ENCODE assay signal across 7 mouse cellular contexts in genomic region chr2:30055310-30055709, GRCm38 (mm10). TPM values are rescaled to one million over a fixed set of nuclear protein-coding genes. Genes with fewer than 3 reads are reported as not detected.
DNase-seq lines count a peak whose midpoint lies in the region; ATAC-seq and TF ChIP-seq lines count a peak whose summit lies in the region.
"Not testable (repeated sequence)": the region's sequence is repeated elsewhere in the genome, so short reads cannot be mapped to it uniquely, and the experiment has no call there.

No protein-coding gene starts in this region.

- H3K4me2 ChIP-seq in hindbrain, postnatal 0 days (ENCODE audit: low read depth, low read length); kidney, postnatal 0 days (ENCODE audit: low read length); lung, embryonic 14.5 days; midbrain, postnatal 0 days (ENCODE audit: low read depth, low read length, poor library complexity, severe bottlenecking): not testable (repeated sequence)

- not testable (repeated sequence) for H3K36me3 ChIP-seq in MEL (ENCODE audit: control insufficient read depth in 1 of 2, insufficient read depth in 2 of 2, low read length in 2 of 2); hindbrain, postnatal 0 days (ENCODE audit: insufficient read depth, low read length); kidney, postnatal 0 days (ENCODE audit: insufficient read depth, low read length); lung, embryonic 14.5 days (ENCODE audit: insufficient read depth); midbrain, postnatal 0 days (ENCODE audit: insufficient read depth, low read length)

- intact Hi-C loops in gastrocnemius, adult 2 months (cut with DNase I); left cerebral cortex, adult 2 months (cut with DNase I): not testable (repeated sequence)

- H3K4me3 ChIP-seq in MEL (ENCODE audit: control insufficient read depth in 1 of 2, insufficient read depth in 1 of 2, low read depth in 2 of 2, low read length in 2 of 2); gastrocnemius, adult 2 months; hindbrain, postnatal 0 days (ENCODE audit: low read length); kidney, postnatal 0 days (replicated peaks; ENCODE audit: low read depth, low read length); left cerebral cortex, adult 2 months; lung, embryonic 14.5 days (ENCODE audit: low read depth, low read length); midbrain, postnatal 0 days (ENCODE audit: low read depth, low read length): not testable (repeated sequence)

- H3K9me3 ChIP-seq in MEL (replicated peaks; ENCODE audit: insufficient read depth, low read length); hindbrain, postnatal 0 days (ENCODE audit: low read length); kidney, postnatal 0 days (replicated peaks; ENCODE audit: low read length); lung, embryonic 14.5 days (ENCODE audit: low read depth, low read length); midbrain, postnatal 0 days (ENCODE audit: low read length): not testable (repeated sequence)

- H3K27ac ChIP-seq in MEL (ENCODE audit: control insufficient read depth, low read depth, low read length); gastrocnemius, adult 2 months; hindbrain, postnatal 0 days; kidney, postnatal 0 days; left cerebral cortex, adult 2 months; lung, embryonic 14.5 days (ENCODE audit: low read depth); midbrain, postnatal 0 days (ENCODE audit: low read depth, low read length): not testable (repeated sequence)

- WGBS in hindbrain, postnatal 0 days, result 95% methylated on average over 3 of the region's 3 CpGs
- 92% methylated on average over 3 of the region's 3 CpGs for WGBS in kidney, postnatal 0 days
- 94% methylated on average over 3 of the region's 3 CpGs for WGBS in lung, embryonic 14.5 days
- 94% methylated on average over 3 of the region's 3 CpGs for WGBS in midbrain, postnatal 0 days

- H3K4me1 ChIP-seq in MEL (ENCODE audit: control insufficient read depth in 1 of 2, insufficient read depth in 2 of 2, low read length in 2 of 2), result peaks cover 0 to 14% of the 10 kb centered on the region in 2 experiments; a peak in 3 of 4 replicates
- H3K4me1 ChIP-seq in hindbrain, postnatal 0 days (ENCODE audit: insufficient read depth, low read length); kidney, postnatal 0 days (replicated peaks; ENCODE audit: insufficient read depth, low read length); lung, embryonic 14.5 days (ENCODE audit: insufficient read depth); midbrain, postnatal 0 days (ENCODE audit: insufficient read depth, low read length): not testable (repeated sequence)

- H3K9ac ChIP-seq in MEL (ENCODE audit: control insufficient read depth, low read depth, low read length, poor library complexity, severe bottlenecking); hindbrain, postnatal 0 days (replicated peaks; ENCODE audit: low read length); kidney, postnatal 0 days (ENCODE audit: low read depth, low read length); lung, embryonic 14.5 days; midbrain, postnatal 0 days (replicated peaks; ENCODE audit: low read length, poor library complexity, severe bottlenecking): not testable (repeated sequence)

- TF ChIP-seq RAD21 in MEL (IDR thresholded peaks at IDR 0.05; ENCODE audit: low read depth, low read length), result not testable (repeated sequence)

- peak in 2 of 3 experiments; percentile 16 to 32; a peak in 3 of 6 replicates for TF ChIP-seq CTCF in MEL (IDR thresholded peaks at IDR 0.05 in 2 of 3, conservative IDR thresholded peaks at IDR 0.05 in 1 of 3; ENCODE audit: control insufficient read depth in 1 of 3, insufficient read depth in 1 of 3, low read depth in 2 of 3, low read length in 3 of 3, poor library complexity in 1 of 3, severe bottlenecking in 1 of 3)
- peak; percentile 25; the same call in 1 of the 2 replicates for TF ChIP-seq CTCF in gastrocnemius, adult 2 months (IDR thresholded peaks at IDR 0.05)
- TF ChIP-seq CTCF in hindbrain, postnatal 0 days (IDR thresholded peaks at IDR 0.05; ENCODE audit: low read depth), result peak; percentile 10; the same call in 1 of the 2 replicates
- peak; percentile 33; the same call in 1 of the 2 replicates for TF ChIP-seq CTCF in kidney, postnatal 0 days (IDR thresholded peaks at IDR 0.05; ENCODE audit: low read depth)
- TF ChIP-seq CTCF in left cerebral cortex, adult 2 months (IDR thresholded peaks at IDR 0.05), result peak; percentile 19
- TF ChIP-seq CTCF in lung, embryonic 14.5 days (IDR thresholded peaks at IDR 0.05; ENCODE audit: low read depth), result 0 out of 2 replicates have a peak, but pooled peaks have one; percentile 4
- TF ChIP-seq CTCF in midbrain, postnatal 0 days (IDR thresholded peaks at IDR 0.05), result peak; percentile 26; the same call in 1 of the 2 replicates

- H3K27me3 ChIP-seq in MEL (ENCODE audit: control insufficient read depth in 1 of 2, insufficient read depth in 2 of 2, low read length in 2 of 2); hindbrain, postnatal 0 days (ENCODE audit: insufficient read depth, low read length); kidney, postnatal 0 days (ENCODE audit: insufficient read depth, low read length); lung, embryonic 14.5 days (ENCODE audit: insufficient read depth, low read length); midbrain, postnatal 0 days (ENCODE audit: insufficient read depth, low read length): not testable (repeated sequence)

- TF ChIP-seq EP300 in MEL (IDR thresholded peaks at IDR 0.05; ENCODE audit: low read depth in 1 of 2, low read length in 2 of 2), result not testable (repeated sequence)

- DNase-seq in MEL (ENCODE audit: low read depth, low spot score); gastrocnemius, adult 2 months; hindbrain, postnatal 0 days (ENCODE audit: low spot score); kidney, postnatal 0 days (ENCODE audit: low spot score); left cerebral cortex, adult 2 months (ENCODE audit: extremely low spot score in 1 of 2, low spot score in 2 of 2); lung, embryonic 14.5 days; midbrain, postnatal 0 days (ENCODE audit: low spot score): not testable (repeated sequence)

- H3K79me2 ChIP-seq in MEL (ENCODE audit: control insufficient read depth, insufficient read depth, low read length, poor library complexity), result not testable (repeated sequence)

- ATAC-seq in hindbrain, postnatal 0 days; kidney, postnatal 0 days (replicated peaks; ENCODE audit: low FRiP score, low read depth); lung, embryonic 14.5 days (ENCODE audit: insufficient read depth); midbrain, postnatal 0 days (ENCODE audit: low FRiP score): not testable (repeated sequence)

- not testable (repeated sequence) for TF ChIP-seq POLR2A in MEL (IDR thresholded peaks at IDR 0.05; ENCODE audit: control insufficient read depth in 1 of 2, insufficient read depth in 1 of 2, low read depth in 1 of 2, low read length in 2 of 2, poor library complexity in 1 of 2)

RNA-seq across cellular contexts. Expression of gene Set, which starts 1.9 kb away (rescaled TPM):
- 580 and 633 TPM in 2 replicates for total RNA-seq in MEL (2012; rRNA removed)
- polyA plus RNA-seq in MEL (2012; ENCODE audit: insufficient read depth in 1 of 2, insufficient read length in 2 of 2, low read depth in 1 of 2, low replicate concordance in 2 of 2, missing spikeins in 1 of 2), result 100 to 1,000 TPM; 250 to 973 TPM
- total RNA-seq in gastrocnemius, adult 2 months (2021), result 100 to 1,000 TPM in 1 of 2 experiments, 10 to 100 TPM in 1; 93.8 to 110 TPM
- total RNA-seq in hindbrain, postnatal 0 days (2014; rRNA removed), result 149 and 188 TPM in 2 replicates
- 332 and 334 TPM in 2 replicates for polyA plus RNA-seq in hindbrain, postnatal 0 days (2015; fragmentation: Nextera tagmentation; extraction: Ambion mirVana)
- 411 and 412 TPM in 2 replicates for polyA plus RNA-seq in kidney, postnatal 0 days (2015; fragmentation: Nextera tagmentation; extraction: Ambion mirVana)
- 100 to 1,000 TPM; 191 to 192 TPM for total RNA-seq in left cerebral cortex, adult 2 months (2021)
- polyA plus RNA-seq in lung, embryonic 14.5 days (2014; fragmentation: Nextera tagmentation; extraction: Ambion mirVana), result 564 and 591 TPM in 2 replicates
- total RNA-seq in midbrain, postnatal 0 days (2014; rRNA removed), result 190 and 269 TPM in 2 replicates
- 302 and 345 TPM in 2 replicates for polyA plus RNA-seq in midbrain, postnatal 0 days (2015; fragmentation: Nextera tagmentation; extraction: Ambion mirVana)

RNA-seq across cellular contexts. Expression of gene Wdr34, which starts 6.6 kb away (rescaled TPM):
- total RNA-seq in MEL (2012; rRNA removed), result 49.3 and 53.1 TPM in 2 replicates
- polyA plus RNA-seq in MEL (2012; ENCODE audit: insufficient read depth in 1 of 2, insufficient read length in 2 of 2, low read depth in 1 of 2, low replicate concordance in 2 of 2, missing spikeins in 1 of 2), result 10 to 100 TPM in 1 of 2 experiments, not detected in 1; 78.3 TPM
- total RNA-seq in gastrocnemius, adult 2 months (2021), result 1 to 10 TPM; 4.4 to 5.0 TPM
- 87.4 and 87.7 TPM in 2 replicates for total RNA-seq in hindbrain, postnatal 0 days (2014; rRNA removed)
- polyA plus RNA-seq in hindbrain, postnatal 0 days (2015; fragmentation: Nextera tagmentation; extraction: Ambion mirVana), result 64.5 and 66.5 TPM in 2 replicates
- 26.2 and 29.1 TPM in 2 replicates for polyA plus RNA-seq in kidney, postnatal 0 days (2015; fragmentation: Nextera tagmentation; extraction: Ambion mirVana)
- 10 to 100 TPM; 40.7 to 41.0 TPM for total RNA-seq in left cerebral cortex, adult 2 months (2021)
- 27.7 and 28.5 TPM in 2 replicates for polyA plus RNA-seq in lung, embryonic 14.5 days (2014; fragmentation: Nextera tagmentation; extraction: Ambion mirVana)
- total RNA-seq in midbrain, postnatal 0 days (2014; rRNA removed), result 87.3 and 96.1 TPM in 2 replicates
- polyA plus RNA-seq in midbrain, postnatal 0 days (2015; fragmentation: Nextera tagmentation; extraction: Ambion mirVana), result 76.2 and 82.7 TPM in 2 replicates

RNA-seq across cellular contexts. Expression of gene Pkn3, which starts 22.2 kb away (rescaled TPM):
- total RNA-seq in MEL (2012; rRNA removed), result 2.0 and 2.9 TPM in 2 replicates
- 1 to 10 TPM in 1 of 2 experiments, not detected in 1; 5.8 TPM for polyA plus RNA-seq in MEL (2012; ENCODE audit: insufficient read depth in 1 of 2, insufficient read length in 2 of 2, low read depth in 1 of 2, low replicate concordance in 2 of 2, missing spikeins in 1 of 2)
- total RNA-seq in gastrocnemius, adult 2 months (2021), result 1 to 10 TPM; 3.6 to 4.1 TPM
- 1.2 and 4.5 TPM in 2 replicates for total RNA-seq in hindbrain, postnatal 0 days (2014; rRNA removed)
- polyA plus RNA-seq in hindbrain, postnatal 0 days (2015; fragmentation: Nextera tagmentation; extraction: Ambion mirVana), result 0.99 and 1.0 TPM in 2 replicates
- polyA plus RNA-seq in kidney, postnatal 0 days (2015; fragmentation: Nextera tagmentation; extraction: Ambion mirVana), result 5.7 and 6.4 TPM in 2 replicates
- 1 to 10 TPM; 2.9 to 3.6 TPM for total RNA-seq in left cerebral cortex, adult 2 months (2021)
- 9.5 and 11.7 TPM in 2 replicates for polyA plus RNA-seq in lung, embryonic 14.5 days (2014; fragmentation: Nextera tagmentation; extraction: Ambion mirVana)
- 1.7 and 2.4 TPM in 2 replicates for total RNA-seq in midbrain, postnatal 0 days (2014; rRNA removed)
- polyA plus RNA-seq in midbrain, postnatal 0 days (2015; fragmentation: Nextera tagmentation; extraction: Ambion mirVana), result 0.73 and 1.2 TPM in 2 replicates

RNA-seq across cellular contexts. Expression of gene Zdhhc12, which starts 38.1 kb away (rescaled TPM):
- total RNA-seq in MEL (2012; rRNA removed), result 22.6 and 25.1 TPM in 2 replicates
- 10 to 100 TPM in 1 of 2 experiments, not detected in 1; 42.1 TPM for polyA plus RNA-seq in MEL (2012; ENCODE audit: insufficient read depth in 1 of 2, insufficient read length in 2 of 2, low read depth in 1 of 2, low replicate concordance in 2 of 2, missing spikeins in 1 of 2)
- total RNA-seq in gastrocnemius, adult 2 months (2021), result 1 to 10 TPM; 2.0 to 3.5 TPM
- 25.4 and 35.0 TPM in 2 replicates for total RNA-seq in hindbrain, postnatal 0 days (2014; rRNA removed)
- 30.2 and 32.2 TPM in 2 replicates for polyA plus RNA-seq in hindbrain, postnatal 0 days (2015; fragmentation: Nextera tagmentation; extraction: Ambion mirVana)
- 31.8 and 37.0 TPM in 2 replicates for polyA plus RNA-seq in kidney, postnatal 0 days (2015; fragmentation: Nextera tagmentation; extraction: Ambion mirVana)
- 1 to 10 TPM; 5.4 to 7.0 TPM for total RNA-seq in left cerebral cortex, adult 2 months (2021)
- 28.5 and 31.5 TPM in 2 replicates for polyA plus RNA-seq in lung, embryonic 14.5 days (2014; fragmentation: Nextera tagmentation; extraction: Ambion mirVana)
- 17.7 and 30.7 TPM in 2 replicates for total RNA-seq in midbrain, postnatal 0 days (2014; rRNA removed)
- 23.8 and 28.9 TPM in 2 replicates for polyA plus RNA-seq in midbrain, postnatal 0 days (2015; fragmentation: Nextera tagmentation; extraction: Ambion mirVana)
